Mouse (Mus musculus) macrophage (primary cell): ENCODE results near the gene Crlf2. TPM values are rescaled to one million over a fixed set of nuclear protein-coding genes. Genes with fewer than 3 reads are reported as not detected.

Source experiments
- H3K27ac ChIP-seq: fragments of 350-480 bp; formaldehyde crosslinking; 2 replicates; pipeline ENCODE4 v1.9.0; 2021
- H3K36me3 ChIP-seq: fragments of 350-480 bp; formaldehyde crosslinking; 2 replicates; pipeline ENCODE4 v1.9.0; 2021; ENCODE audit errors: inconsistent target
- H3K4me3 ChIP-seq: fragments of 350-480 bp; formaldehyde crosslinking; 2 replicates; pipeline ENCODE4 v1.9.0; 2021; ENCODE audit errors: inconsistent target
- H3K79me2 ChIP-seq: fragments of 350-480 bp; formaldehyde crosslinking; 2 replicates; pipeline ENCODE4 v1.9.0; 2021; ENCODE audit errors: inconsistent target
- WGBS: methylation state at CpG from one replicate; pipeline ENCODE4 v1.1.7; 2026; ENCODE audit warnings: inconsistent platforms; ENCODE audit not compliant: missing documents; 5-methylcytosine and 5-hydroxymethylcytosine counted together
- polyA plus RNA-seq: library from polyadenylated mRNA; stranded (reverse); fragments of 250-400 nt; gene quantifications from 3 replicates; pipeline ENCODE4 v1.2.4, GENCODE M21; 2018; ENCODE audit warnings: inconsistent platforms
- total RNA-seq, 78 experiments: library from RNA; depleted of rRNA; stranded (reverse); fragments of 250-400 nt; gene quantifications; 1 replicate in 9 of 78; 2 replicates in 24 of 78; 3 replicates in 43 of 78; 4 replicates in 2 of 78; pipeline ENCODE4 v1.2.4; 2018; ENCODE audit warnings: inconsistent platforms in 56 of 78

Gene Crlf2
- 100 to 1,000 TPM in 1 of 26 experiments, 10 to 100 TPM in 25; 29.0 to 142 (median 59.0) TPM for total RNA-seq (2018; cell fraction: chromatin; rRNA removed)
- total RNA-seq (2018; cell fraction: cytosol; rRNA removed), result 100 to 1,000 TPM in 25 of 26 experiments, 10 to 100 TPM in 1; 78.0 to 212 (median 141) TPM
- 100 to 1,000 TPM in 25 of 26 experiments, 10 to 100 TPM in 1; 97.1 to 292 (median 175) TPM for total RNA-seq (2018; cell fraction: nucleus; rRNA removed)
- 28.7 to 140 TPM (median 102 TPM) in 3 replicates for polyA plus RNA-seq

GRCm38 (mm10) chr5:109558404-109559160, at the start of gene Crlf2:
Gene Crlf2, minus strand, starts transcription at chr5:109558993.
- Histone ChIP-seq H3K4me3 (peak within 1 kb of the TSS; percentile 52), H3K79me2 (no peaks in the 10 kb centered on the region), H3K36me3 (peaks cover 4% of the 10 kb centered on the region; the same call in 1 of the 2 replicates), H3K27ac (peak within 1 kb of the TSS; percentile 74)
- under 1% methylated on average over 49 of the region's 73 CpGs for WGBS

- H3K27ac ChIP-seq, result no peak overlapping the region
- 27% methylated on average over 1 of the region's 1 CpGs for WGBS
- H3K36me3 ChIP-seq, result no peaks in the 10 kb centered on the region
- no peaks in the 10 kb centered on the region for H3K79me2 ChIP-seq
- no peak overlapping the region for H3K4me3 ChIP-seq
Observed at GRCm38 (mm10) chr5:109602585-109602984, 43.8 kb upstream of the Crlf2 start.

GRCm38 (mm10) chr5:109601080-109601479, 42.3 kb upstream of the Crlf2 start:
- no peaks in the 10 kb centered on the region for H3K36me3 ChIP-seq
- 2% methylated on average over 3 of the region's 3 CpGs for WGBS

GRCm38 (mm10) chr5:109598876-109599275, 40.1 kb upstream of the Crlf2 start:
- no peaks in the 10 kb centered on the region for H3K36me3 ChIP-seq
- H3K79me2 ChIP-seq, result no peaks in the 10 kb centered on the region
- H3K4me3 ChIP-seq, result no peak overlapping the region
- H3K27ac ChIP-seq, result no peak overlapping the region

More at GRCm38 (mm10) chr5:109601080-109601479, 42.3 kb upstream of the Crlf2 start:
- no peaks in the 10 kb centered on the region for H3K79me2 ChIP-seq
- H3K27ac ChIP-seq, result no peak overlapping the region
- no peak overlapping the region for H3K4me3 ChIP-seq

- no peak overlapping the region for H3K27ac ChIP-seq
Observed at GRCm38 (mm10) chr5:109596647-109597046, 37.9 kb upstream of the Crlf2 start.

GRCm38 (mm10) chr5:109562829-109563228, 4.0 kb upstream of the Crlf2 start:
- H3K4me3 ChIP-seq, result no peak overlapping the region
- H3K79me2 ChIP-seq, result no peaks in the 10 kb centered on the region
- no peak overlapping the region for H3K27ac ChIP-seq
- no peaks in the 10 kb centered on the region for H3K36me3 ChIP-seq
- WGBS, result 56% methylated on average over 2 of the region's 2 CpGs

More at GRCm38 (mm10) chr5:109596647-109597046, 37.9 kb upstream of the Crlf2 start:
- H3K79me2 ChIP-seq, result no peaks in the 10 kb centered on the region
- no peak overlapping the region for H3K4me3 ChIP-seq
- 12% methylated on average over 3 of the region's 5 CpGs for WGBS
- H3K36me3 ChIP-seq, result no peaks in the 10 kb centered on the region

GRCm38 (mm10) chr5:109559191-109559590, 398 bp upstream of the Crlf2 start:
- Histone ChIP-seq H3K79me2 (no peaks in the 10 kb centered on the region), H3K36me3 (peaks cover 4% of the 10 kb centered on the region; the same call in 1 of the 2 replicates), H3K4me3 (peak overlapping the region; percentile 0; the same call in 1 of the 2 replicates), H3K27ac (no peak overlapping the region)
- WGBS, result 22% methylated on average over 3 of the region's 6 CpGs

GRCm38 (mm10) chr5:109558123-109558403, 730 bp downstream of the Crlf2 start:
- H3K4me3 ChIP-seq, result peak overlapping the region; percentile 52
- WGBS, result under 1% methylated on average over 9 of the region's 9 CpGs
- peak overlapping the region; percentile 74 for H3K27ac ChIP-seq
- peaks cover 4% of the 10 kb centered on the region; the same call in 1 of the 2 replicates for H3K36me3 ChIP-seq
- no peaks in the 10 kb centered on the region for H3K79me2 ChIP-seq

- H3K79me2 ChIP-seq, result no peaks in the 10 kb centered on the region
- WGBS, result 1% methylated on average over 35 of the region's 35 CpGs
- peaks cover 4% of the 10 kb centered on the region; the same call in 1 of the 2 replicates for H3K36me3 ChIP-seq
- peak overlapping the region; percentile 52 for H3K4me3 ChIP-seq
- H3K27ac ChIP-seq, result peak overlapping the region; percentile 74
Observed at GRCm38 (mm10) chr5:109557321-109558122, 1.3 kb downstream of the Crlf2 start.

- Histone ChIP-seq H3K4me3 (peak overlapping the region; percentile 12; the same call in 1 of the 2 replicates), H3K27ac (peak overlapping the region; percentile 74), H3K36me3 (peaks cover 4% of the 10 kb centered on the region; the same call in 1 of the 2 replicates), H3K79me2 (no peaks in the 10 kb centered on the region)
- 14% methylated on average over 40 of the region's 40 CpGs for WGBS
Observed at GRCm38 (mm10) chr5:109556591-109557320, 2.0 kb downstream of the Crlf2 start.

GRCm38 (mm10) chr5:109555676-109556571, 2.9 kb downstream of the Crlf2 start:
- no peaks in the 10 kb centered on the region for H3K79me2 ChIP-seq
- WGBS, result 93% methylated on average over 49 of the region's 54 CpGs
- H3K4me3 ChIP-seq, result peak overlapping the region; percentile 12; the same call in 1 of the 2 replicates
- H3K27ac ChIP-seq, result peak overlapping the region; percentile 74
- peaks cover 4% of the 10 kb centered on the region; the same call in 1 of the 2 replicates for H3K36me3 ChIP-seq

- H3K79me2 ChIP-seq, result no peaks in the 10 kb centered on the region
- 95% methylated on average over 17 of the region's 26 CpGs for WGBS
- no peak overlapping the region for H3K27ac ChIP-seq
- H3K4me3 ChIP-seq, result no peak overlapping the region
- peaks cover 4% of the 10 kb centered on the region; the same call in 1 of the 2 replicates for H3K36me3 ChIP-seq
Observed at GRCm38 (mm10) chr5:109555236-109555675, 3.5 kb downstream of the Crlf2 start.
